Mouse (Mus musculus): ENCODE results near the gene Smyd5. TPM values are rescaled to one million over a fixed set of nuclear protein-coding genes. Genes with fewer than 3 reads are reported as not detected.

Gene Smyd5
- 39.3 TPM for total RNA-seq (2023)

DNA sequence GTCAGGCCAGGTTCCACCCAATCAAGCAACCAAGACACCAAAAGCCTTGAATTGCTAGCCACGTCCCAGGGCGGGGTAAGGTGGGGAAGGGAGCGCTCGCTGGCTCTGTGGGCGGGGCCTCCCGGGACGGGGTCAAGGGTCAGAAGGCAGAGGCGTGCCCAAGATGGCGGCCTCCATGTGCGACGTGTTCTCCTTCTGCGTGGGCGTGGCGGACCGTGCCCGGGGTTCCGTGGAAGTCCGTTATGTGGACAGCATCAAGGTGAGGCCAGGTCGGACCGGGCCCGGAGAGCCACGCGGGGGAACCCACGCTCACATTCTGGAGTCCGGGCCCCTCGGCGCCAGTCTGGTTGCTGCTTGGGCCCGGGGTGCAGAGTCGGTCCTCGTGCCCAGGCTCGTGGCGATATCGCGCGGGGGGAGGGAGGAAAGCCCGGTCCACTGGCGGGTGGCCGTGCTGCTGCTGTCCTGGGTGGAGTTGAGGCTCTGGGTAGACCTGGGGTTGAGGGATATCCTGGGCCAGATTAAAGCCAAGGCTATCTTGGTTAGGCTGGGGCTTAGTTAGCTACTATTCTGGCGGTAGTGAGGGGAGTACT is at the start of gene Smyd5:
TSS of gene Smyd5 (plus strand) at position 148 of the 590 bp plus-strand sequence.

GRCm38 (mm10) chr6:85423836-85424379 is 7.9 kb upstream of the Smyd5 start, which contains the start of gene Noto:
Noto (plus strand) TSS chr6:85423886.

GRCm38 (mm10) chr6:85450697-85451663 is 19.2 kb downstream of the Smyd5 start, which contains the start of gene Cct7:
Cct7 (plus strand) TSS chr6:85451514.

DNA sequence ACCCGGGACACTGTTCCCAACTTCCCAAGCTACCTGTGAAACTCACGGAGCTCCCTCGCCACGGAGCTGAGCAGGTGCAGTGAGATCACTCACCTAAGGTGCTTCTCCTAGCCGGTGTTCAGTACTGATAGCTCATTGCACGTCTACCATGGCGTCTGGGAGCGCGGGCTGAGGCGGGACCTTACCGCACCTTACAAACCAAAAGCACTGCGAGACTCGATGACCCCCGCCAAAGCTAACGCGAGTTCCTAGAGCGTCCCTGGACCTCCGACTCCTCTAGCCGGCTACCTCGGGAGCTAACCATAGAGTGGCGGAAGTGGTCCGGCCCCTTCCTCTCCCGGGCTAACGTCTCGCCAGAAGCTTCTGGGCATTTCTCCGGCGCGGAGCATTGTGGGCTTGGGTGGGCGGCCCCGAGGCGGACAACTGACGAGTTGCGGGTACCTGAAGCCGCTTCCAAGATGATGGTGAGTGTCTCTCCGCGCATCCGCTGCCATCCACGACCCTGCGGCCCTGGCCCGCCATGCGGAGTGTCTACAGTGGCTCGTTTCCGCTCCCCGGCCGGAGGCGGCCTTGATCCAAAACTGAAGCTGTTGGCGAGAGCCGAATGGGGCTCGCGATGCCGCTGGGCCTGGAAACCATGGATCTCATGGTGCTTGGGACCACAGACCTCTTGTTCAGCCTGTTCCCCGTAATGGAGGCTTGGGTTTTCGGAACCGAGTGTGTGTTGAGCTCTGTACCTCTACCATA is 20.0 kb downstream of the Smyd5 start, which contains the start of gene Pradc1:
TSS of gene Pradc1 (minus strand) at position 307 of the 747 bp plus-strand sequence.

Other genes starting within 250 kb of the Smyd5 start
- not detected for gene Emx1, start 244.6 kb upstream of the Smyd5 start, total RNA-seq (2023)
- gene Sfxn5, start 98.6 kb upstream of the Smyd5 start, total RNA-seq (2023), result 4.0 TPM
- 0.40 TPM for gene Rab11fip5, start 57.4 kb upstream of the Smyd5 start, total RNA-seq (2023)
- gene Noto, start 8.1 kb upstream of the Smyd5 start, total RNA-seq (2023), result not detected
- 217 TPM for gene Cct7, start 19.5 kb downstream of the Smyd5 start, total RNA-seq (2023)
- 13.6 TPM for gene Pradc1, start 20.0 kb downstream of the Smyd5 start, total RNA-seq (2023)
- gene Fbxo41, start 71.0 kb downstream of the Smyd5 start, total RNA-seq (2023), result not detected
- gene Egr4, start 81.6 kb downstream of the Smyd5 start, total RNA-seq (2023), result not detected
- gene Alms1, start 155.5 kb downstream of the Smyd5 start, total RNA-seq (2023), result 2.6 TPM

All from CD8-positive naive resting alpha-beta T cell, adult 57 days (primary cell).